Mouse (Mus musculus): ENCODE data around the gene Gtf2h4.
A peak's percentile ranks its signal among the peaks of the same experiment; 100 is the strongest.

The Gtf2h4 gene

GRCm38 (mm10) chr17:35673416-35674035, at the start of gene Gtf2h4:
Gene Gtf2h4 (minus strand): TSS chr17:35673739.
- peak; percentile 81 to 90 for DNase-seq

GRCm38 (mm10) chr17:35721676-35722075, 48.1 kb upstream of the Gtf2h4 start:
- no peak for DNase-seq

DNA sequence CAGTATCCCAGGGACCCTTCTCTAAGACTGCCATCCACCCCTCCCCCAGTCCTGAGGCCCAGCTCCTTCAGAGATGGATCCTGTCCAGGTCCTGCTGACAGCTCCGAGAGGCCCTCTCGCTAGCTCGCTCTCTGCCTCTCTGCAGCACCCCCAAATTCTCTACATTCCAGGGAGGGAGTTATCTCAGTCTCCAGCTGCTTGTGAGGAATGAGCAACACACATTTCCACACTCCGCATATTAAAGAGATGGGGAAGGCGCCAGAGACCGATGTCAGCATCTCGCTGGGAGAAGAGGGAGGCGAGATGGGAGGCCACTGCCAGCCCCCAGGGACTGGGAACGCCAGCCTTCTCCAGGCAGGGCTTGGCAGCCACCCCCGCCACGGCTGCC, 46.8 kb upstream of the Gtf2h4 start:
- no peak for DNase-seq

DNA sequence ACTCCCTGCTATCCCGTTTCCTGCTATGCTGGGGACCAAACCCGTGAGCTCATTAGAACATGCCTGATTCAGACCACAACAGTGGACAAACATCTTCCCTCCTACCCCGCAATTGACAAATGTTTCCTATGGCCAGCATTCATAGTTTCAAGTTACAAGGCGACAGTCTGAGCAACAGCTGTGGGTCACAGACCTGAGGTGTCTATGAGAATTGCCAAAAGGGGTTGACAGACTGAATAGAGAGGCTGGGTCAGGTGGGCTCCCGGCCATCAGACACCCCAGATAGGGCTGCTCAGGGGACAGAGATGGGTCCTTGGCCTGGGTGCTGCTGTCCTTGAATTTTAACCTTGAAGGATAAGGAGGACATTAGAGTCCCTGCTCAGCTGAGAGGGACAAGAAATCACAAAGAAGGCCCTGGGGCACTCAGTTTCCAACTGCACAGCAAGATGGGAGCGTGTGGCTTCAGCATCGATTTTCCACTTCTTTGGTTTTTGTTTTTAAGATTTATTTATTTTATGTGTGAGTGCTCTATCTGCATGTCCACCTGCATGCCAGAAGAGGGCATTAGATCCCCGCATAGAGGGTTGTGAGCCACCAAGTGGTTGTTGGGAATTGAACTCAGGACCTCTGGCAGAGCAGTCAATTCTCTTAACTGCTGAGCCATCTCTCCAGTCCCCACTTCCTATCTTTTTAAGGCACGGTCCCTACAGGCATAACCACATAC, 46.2 kb upstream of the Gtf2h4 start:
- no peak for DNase-seq

DNA sequence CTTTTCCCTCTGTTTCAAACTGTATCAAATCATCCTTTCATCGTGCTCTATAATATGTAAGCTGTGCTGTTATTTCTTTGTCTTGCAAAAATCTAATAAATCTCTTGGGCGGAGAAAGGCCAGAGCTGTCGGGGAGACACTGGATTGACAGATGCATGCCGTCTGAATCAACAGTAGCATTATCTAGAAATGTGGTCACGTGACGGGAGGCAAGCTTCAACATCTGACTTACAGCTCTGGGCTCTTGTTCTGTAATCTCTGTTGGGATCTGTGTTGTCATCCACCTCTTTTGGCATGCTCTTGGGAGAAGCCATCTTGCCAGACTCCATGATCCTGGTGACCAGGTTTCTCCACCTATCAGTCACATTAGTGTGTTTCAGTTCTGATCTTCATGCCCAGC, 43.5 kb upstream of the Gtf2h4 start:
- no peak for DNase-seq

DNA sequence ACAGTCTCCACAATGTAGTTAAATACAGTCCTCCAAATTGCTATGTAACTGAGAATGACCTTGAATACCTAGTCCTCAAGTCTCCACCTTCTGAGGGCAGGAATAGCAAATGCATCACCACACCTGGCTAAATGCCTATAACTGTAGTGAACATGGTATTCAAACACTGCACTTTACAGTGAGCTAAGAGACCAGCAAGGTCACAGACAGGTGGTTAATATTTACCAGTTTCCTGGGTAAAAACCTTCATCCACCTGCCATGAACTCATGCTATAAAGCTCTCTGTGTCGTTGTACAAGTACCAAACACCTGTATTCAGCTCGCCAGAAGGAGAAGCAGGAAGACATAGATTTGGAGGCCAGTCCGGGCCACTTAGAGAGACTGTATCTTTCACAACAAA, 42.6 kb upstream of the Gtf2h4 start:
- no peak for DNase-seq

DNA sequence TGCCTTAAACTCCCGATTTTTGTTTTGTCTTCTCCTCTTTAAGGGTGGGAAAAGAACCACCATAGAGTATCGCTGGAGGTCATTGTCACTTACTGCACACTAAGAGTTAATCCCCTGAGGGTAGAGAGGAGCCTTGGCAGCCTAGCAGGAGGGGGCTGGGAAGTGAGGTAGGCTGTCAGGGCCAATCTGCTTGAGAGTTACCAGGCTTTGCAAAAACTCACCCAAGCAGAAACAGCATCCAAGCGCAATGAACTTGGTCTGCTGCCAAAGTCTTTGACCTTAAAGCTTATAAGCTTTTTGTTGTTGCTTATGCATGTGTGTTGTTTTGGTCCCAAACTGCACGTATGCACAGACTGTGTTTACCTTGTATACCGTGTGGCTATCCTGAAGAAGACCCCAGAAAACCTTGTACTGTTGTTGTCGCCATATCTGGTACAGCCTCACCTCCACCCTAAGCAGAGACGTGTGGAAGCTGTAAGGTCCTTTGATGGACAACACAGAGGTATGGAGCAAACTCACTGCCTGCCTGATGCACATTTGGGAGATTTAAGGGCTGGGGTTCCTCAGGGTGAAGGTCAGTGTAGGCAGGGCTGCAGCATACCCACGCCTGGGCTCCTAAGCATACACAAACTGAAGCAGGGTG, 37.3 kb upstream of the Gtf2h4 start:
- DNase-seq: no peak

DNA sequence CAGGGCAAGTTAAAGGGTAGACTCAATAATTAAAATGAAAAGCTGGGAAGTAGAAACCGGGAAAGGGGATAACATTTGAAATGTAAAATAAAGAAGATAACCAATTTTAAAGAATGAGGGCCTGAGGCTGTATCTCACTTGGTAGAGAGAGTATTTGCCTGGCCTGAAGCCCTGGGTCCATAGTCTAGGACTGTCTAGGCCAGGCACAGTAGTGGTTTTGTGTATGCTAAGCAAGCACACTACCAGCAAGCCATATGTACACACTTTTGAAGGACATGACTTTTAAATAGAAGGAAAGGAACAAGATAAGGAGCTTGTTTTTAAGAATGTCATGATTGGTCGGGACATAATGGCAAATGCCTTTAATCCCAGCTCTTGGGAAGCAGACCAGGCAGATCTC, 35.1 kb upstream of the Gtf2h4 start:
- no peak for DNase-seq

DNA sequence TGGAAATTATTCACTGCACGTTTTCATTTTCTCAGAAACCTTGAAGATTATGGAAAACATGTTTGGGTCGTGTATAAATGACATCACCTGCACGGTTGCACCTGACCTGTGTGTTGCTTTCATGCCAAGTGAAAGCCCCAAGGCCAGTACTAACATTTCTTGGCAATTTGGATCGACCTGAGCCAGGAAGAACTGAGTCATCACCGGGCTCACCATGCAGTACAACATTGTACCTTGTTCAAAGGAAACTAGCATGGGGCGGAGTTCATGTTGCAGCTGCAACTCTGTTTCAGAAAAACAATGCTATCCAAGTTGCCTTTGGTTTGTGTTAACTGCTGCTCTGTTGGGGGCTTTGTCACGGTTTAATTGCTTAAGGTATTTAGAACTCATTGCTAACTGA, 34.4 kb upstream of the Gtf2h4 start:
- no peak for DNase-seq

GRCm38 (mm10) chr17:35705836-35706235, 32.3 kb upstream of the Gtf2h4 start:
- DNase-seq: no peak

DNA sequence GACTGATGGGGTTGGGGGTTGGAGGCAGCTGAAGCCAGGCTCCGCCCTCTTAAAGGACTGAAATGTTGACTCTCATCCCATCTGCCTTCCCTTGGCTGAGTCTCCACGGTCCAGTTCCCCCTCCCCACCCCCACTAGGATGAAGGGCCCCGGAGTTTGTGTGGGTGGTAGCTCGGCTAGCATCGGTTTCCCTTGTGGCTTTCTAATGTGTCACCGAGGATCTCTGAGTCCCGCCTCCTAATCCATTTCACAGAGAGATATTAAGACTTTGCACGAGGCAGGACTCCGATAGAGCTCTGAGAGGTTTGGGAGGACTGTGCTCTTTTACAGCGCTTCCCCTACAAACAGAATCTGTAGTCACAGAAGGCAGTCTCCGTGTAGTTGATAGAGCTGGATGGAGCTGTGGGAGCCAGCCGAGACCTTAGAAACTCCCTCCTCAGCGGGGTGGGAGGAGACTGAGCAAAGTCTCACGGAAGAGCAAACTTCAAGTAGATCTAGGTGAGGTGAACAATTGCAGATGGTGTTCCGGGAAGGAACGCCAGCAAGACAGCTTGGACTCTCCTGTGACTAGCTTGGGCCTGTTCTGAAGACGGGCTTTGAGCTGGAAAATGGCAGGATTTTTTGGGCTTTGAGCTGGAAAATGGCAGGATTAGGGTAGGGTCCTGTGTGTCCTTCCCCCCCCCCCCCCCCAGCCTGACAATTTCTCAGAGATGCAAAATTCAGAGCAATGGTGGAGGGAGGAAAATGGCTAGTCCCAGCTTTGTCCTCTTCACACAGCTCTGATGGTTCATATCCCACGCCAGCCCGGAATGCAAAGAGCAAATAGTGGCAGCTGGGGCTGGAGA, 31.3 kb upstream of the Gtf2h4 start, which contains the start of gene Ddr1:
TSS of gene Ddr1 (minus strand) at position 1 of the 844 bp plus-strand sequence.
- DNase-seq: no peak

- DNase-seq: no peak
Measured at GRCm38 (mm10) chr17:35703751-35704271, 30.3 kb upstream of the Gtf2h4 start.

DNA sequence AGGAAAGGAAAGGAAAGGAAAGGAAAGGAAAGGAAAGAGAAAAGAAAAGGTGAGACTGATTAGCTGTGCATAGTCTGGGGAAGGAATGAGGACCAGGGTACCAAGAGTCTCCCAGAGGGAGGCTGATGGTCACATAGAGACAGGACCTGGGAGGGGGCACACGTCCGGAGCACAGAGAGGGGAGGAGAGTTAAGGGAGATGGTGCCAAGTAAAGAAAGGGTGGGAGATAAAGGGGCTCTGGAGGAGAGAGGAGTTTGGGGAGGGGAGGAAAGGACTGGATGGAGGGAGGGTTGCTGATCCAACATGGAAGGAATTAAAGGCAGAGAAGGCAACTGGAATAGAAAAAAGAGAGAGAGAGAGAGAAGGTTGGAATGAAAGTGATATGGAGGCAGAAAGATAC, 29.5 kb upstream of the Gtf2h4 start:
- no peak for DNase-seq

DNA sequence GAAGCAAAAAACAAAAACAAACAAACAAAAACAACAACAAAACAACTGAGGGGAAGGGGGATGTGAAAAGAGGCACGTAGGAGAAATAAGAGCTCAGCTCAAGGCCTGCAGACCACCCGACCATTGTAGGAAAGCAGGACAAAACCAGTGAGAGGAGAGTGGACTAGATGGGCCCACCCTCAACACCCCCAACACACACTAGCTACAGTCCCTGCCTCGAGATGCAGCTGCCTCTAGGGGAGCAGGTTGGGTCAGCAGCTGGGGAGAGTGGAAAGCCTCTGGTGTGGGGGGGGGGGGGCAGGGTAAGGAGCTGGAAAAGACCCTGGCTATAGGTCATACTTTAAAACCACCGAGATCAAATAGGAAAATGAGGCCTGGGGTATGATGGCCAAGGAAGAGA, 29.1 kb upstream of the Gtf2h4 start:
- no peak for DNase-seq

- no peak for DNase-seq
Measured at GRCm38 (mm10) chr17:35701978-35702461, 28.5 kb upstream of the Gtf2h4 start.

GRCm38 (mm10) chr17:35701203-35701977, 27.9 kb upstream of the Gtf2h4 start:
- no peak for DNase-seq

DNA sequence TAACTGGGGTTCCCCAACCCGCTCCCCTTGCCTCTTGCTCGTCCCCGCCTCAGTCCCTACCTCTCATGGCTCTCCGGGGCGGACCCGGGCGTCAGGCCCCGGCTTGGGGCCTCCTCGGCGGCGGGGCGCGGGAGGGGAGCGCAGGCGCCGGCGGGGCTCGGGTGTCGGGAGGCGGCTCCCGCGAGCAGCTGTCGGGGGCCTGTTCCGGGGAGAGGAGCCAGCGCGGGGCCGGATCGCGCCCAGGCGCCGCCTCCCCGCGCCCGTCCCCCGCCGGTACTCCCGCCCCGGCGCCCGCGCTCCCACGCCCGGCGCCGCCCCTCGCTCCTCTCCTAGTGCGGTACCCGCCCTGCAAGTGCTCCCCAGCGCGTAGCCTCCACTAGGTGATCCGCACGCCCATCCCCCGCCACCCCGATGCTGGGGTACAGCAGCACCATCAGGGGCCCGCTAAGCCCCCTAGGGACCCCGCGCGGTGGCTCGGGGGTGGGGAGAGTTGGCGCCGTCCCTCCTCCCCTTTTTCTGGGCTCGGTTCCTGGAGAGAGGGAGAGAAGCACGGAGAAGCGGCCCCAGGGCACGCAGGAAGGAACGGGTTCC, 26.9 kb upstream of the Gtf2h4 start:
- DNase-seq: peak; percentile 59 to 63

DNA sequence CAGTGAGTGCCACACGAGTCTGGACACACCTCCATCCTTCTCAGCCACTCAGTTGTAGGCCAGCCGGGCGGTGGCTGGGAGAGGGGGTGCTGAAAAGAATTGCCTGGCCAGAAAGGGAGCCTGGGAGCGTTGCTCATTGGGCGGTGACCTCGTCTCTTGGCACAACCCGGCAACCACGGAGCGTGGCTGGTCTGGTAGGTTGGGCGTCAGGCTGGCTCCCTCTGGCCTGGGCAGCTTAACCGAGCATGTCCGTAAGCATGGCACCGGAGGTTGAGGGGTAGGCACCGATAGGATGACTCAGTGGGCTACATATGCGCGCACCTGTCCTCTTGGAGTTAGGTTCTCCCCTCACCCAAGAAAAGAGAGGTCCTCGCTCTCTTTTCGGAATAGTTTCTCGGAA, 26.4 kb upstream of the Gtf2h4 start:
- DNase-seq: no peak

DNA sequence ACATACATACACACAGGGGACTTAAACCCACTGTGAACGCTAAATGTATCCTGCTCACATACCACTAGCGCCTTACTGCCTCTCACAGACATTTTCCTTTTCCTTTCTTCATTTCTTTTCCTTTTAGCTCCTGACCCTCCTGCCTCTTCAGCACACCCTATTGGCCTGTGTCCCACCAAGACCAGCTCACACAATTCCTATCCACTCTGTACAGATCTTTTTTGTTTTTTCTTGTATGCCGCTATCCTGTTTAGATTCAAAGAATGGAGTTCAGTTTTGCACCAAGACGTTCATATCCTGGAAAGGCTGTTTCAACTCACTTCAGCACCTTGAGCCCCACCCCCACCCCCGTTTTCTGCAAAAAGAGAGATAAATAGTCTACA, 25.0 kb upstream of the Gtf2h4 start:
- DNase-seq: no peak

DNA sequence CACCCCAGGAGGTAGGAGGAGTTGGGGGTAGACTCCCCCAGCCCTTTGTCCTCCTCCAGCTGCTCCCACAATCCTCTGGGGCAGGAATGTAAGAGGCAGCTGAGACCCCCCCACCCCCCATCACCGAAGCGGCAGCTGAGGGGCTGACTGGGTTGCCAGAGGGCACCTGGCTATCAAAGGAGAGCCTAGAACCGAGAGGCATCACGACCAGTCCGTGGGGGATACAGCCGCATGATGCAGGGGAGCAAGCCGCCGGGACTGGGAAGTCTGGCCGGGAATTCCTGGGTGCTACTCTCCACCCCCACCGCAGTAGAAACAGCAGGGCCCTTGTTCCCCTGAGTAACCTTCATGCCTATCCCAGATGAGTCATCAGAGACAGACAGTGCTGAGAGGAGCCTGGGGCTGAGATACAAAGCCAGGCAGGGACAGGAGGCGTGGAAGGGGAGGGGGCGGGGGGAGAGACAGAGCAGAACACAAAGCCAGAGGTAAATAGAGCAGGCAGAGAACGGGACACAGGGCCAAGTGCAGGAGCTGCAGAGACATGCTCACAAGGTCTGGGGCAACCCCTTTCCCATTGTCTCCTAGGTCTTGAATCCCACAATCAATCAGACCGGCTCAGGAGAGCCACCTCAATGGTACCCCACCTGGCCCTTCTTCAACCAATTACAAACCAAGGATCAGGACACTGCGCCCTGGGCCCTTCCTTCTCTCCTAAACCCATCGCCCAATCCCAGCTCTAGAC, 24.4 kb upstream of the Gtf2h4 start:
- no peak for DNase-seq

DNA sequence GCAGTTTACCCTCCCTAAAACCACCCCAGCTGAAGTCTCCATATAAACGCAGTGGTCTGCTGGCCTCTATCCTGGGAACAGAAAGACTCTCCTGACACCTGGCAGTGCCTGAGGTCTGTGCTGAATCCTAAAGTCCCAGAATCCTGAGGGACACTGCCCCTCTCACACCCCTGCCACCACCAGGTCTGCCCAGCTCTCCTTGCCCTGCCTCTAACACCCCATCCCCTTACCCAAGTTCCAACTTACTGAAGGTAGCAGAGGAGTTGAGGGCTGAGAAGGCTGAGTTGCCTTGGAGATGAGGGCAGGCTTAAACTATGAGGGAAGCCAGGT, 23.9 kb upstream of the Gtf2h4 start:
- no peak for DNase-seq

Data from thymus, adult 18-20 months (tissue).